Mouse (Mus musculus) T-cell, adult 2 months (primary cell): ENCODE measurements around the gene Nanog.
"Not testable (repeated sequence)": the region's sequence is repeated elsewhere in the genome, so short reads cannot be mapped to it uniquely, and the experiment has no call there.

ENCODE experiments used
- DNase-seq: peaks from one replicate; pipeline ENCODE4 v3.0.0; 2022; ENCODE audit warnings: low spot score

Nanog gene

DNA sequence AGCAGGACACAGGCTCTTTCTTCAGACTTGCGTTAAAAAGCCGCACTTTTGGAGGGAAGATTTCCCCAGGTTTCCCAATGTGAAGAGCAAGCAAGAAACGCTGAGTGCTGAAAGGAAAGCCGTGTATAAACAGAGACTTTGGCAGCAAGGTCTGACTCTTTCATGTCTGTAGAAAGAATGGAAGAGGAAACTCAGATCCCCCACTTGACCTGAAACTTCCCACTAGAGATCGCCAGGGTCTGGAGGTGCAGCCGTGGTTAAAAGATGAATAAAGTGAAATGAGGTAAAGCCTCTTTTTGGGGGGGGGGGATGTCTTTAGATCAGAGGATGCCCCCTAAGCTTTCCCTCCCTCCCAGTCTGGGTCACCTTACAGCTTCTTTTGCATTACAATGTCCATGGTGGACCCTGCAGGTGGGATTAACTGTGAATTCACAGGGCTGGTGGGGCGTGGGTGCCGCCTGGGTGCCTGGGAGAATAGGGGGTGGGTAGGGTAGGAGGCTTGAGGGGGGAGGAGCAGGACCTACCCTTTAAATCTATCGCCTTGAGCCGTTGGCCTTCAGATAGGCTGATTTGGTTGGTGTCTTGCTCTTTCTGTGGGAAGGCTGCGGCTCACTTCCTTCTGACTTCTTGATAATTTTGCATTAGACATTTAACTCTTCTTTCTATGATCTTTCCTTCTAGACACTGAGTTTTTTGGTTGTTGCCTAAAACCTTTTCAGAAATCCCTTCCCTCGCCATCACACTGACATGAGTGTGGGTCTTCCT is at the start of gene Nanog:
Gene Nanog, plus strand, starts transcription at position 454 of the 765 bp plus-strand sequence.
- DNase-seq = no peak

DNA sequence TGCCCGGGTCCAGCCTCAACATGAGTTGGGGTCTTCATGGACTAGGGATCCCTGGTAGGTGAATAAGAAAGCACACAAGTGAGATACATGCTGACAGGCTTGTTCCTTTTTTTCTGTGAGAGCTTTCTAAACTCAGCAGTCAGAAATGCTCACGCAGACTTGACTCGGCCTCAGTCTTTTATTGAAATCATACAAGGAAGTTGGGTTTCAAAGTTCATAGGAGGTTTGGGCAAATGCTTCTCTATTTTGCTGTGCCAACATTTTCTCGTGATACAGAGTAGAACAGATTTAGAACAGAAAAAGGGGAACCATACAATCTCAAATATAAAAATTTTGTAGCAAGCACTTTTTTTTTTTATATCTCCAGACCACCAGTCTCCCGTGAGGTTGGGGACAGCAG is 49.7 kb upstream of the Nanog start:
- no peak for DNase-seq

DNA sequence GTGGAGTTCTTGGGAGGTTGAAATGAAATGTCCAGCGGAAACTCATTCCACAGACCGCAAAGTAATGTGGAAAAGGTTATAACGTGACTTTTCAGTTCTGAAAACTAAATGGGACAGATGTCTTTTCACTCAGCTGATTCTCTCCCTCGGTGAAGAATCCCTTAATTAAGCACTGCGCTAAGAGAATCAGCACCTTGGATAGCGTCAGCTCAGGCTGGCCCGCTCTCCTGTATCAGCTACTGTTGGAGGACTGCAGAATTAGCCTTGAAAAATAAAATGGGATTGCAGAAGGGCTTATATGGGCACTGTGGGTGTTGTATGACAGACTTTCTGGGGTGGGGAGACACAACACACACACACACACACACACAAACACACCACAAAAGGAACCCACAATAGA is 47.7 kb upstream of the Nanog start:
- no peak for DNase-seq

DNA sequence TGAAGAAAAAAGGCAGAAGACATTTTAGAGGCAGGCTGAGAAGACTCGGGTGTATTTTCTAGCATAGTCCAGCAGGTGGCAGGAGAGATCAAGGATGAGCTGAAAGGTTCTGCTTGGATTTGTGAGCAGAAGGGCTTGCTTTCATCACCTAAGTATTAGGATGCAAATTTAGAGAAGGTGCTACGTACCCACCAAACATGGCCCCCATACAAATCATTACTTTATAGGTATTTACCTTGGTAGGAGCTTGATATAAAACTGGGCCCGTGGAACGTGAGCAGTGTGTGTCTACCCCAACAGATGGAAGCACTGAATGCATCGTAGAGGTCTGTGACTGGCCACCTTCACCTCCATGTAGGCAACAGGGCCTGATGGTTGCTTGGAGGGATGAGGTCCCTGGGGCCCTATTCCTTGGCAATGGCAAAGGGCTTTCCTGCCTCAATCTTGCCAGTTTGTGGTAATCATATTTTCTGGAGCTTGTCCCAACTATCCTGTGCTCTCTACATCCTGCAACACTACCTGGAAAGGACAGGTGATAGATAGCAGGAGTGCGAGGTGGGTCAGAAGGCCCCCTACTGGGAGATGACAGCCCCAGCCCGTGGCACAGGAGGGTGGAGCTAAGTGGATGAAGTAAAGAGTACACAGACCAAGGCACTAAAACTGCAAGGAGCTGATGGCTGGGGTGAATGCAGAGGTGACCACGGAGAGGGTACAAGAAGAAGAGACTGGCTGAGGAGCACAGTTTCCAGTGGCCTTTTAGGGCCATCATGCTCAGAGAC is 46.5 kb upstream of the Nanog start:
- peak; percentile 35 for DNase-seq

DNA sequence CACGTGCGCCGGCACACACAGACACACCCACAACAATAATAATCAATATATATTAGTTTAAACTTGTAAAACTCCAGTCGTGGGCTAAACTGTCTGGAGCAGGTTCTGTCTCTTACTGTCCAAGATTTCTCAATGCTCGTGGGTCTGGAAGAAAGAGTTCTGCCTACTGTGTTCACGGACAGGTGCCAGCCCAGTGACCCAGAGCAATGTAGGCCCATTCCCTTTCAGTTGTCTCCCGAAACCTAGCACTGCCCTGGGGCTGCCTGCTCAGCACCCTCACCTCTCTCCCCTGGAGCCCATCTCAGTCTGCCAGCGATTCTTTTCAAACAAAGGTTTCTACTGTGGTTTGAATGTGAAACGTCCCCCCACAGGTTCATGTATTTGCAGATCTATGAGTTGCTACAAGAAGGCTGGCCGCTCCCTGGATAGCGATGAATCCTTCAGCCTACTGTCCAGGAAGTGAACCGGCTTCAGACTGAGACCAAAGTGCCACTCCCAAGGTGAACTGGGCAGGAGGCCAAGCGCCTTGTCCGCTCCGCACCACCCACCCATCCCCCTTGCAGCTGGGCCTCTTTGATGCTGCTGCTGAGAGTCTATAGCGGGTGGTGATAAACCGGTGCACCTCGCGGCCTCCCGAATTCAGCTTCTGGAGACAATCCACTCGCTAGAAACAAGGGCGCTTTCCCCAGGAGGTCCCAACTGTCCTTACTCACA is 44.6 kb upstream of the Nanog start:
- DNase-seq = no peak

DNA sequence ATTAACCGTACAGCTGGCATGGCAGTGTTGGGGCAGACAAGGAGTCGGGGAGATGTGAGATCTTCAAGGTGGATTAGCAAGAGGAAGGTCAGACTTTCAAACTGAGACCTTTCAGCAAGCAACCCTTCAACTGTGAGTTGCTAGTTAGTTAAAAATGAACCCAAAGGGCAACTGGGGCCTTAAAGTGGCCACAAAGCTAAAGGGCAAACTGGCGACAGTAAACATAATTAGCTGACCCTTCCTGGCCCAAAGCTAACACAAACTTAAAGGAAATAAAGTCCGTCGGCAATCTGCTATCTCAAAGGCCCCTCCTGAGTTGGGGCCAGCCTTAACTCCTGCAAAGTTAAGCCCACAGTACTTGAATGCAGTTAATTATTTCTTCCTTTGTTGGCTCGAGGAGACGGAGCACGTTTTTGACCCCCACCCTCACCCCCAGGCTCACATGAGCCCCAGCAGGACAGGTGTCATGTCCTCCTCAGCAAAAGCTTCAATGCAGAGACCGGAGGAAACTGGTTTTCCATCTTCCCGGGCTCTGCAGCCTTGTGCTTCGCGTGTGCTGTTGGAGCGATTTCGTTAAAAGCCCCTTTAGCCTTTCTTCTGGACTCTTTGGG is 43.6 kb upstream of the Nanog start:
- DNase-seq = no peak

DNA sequence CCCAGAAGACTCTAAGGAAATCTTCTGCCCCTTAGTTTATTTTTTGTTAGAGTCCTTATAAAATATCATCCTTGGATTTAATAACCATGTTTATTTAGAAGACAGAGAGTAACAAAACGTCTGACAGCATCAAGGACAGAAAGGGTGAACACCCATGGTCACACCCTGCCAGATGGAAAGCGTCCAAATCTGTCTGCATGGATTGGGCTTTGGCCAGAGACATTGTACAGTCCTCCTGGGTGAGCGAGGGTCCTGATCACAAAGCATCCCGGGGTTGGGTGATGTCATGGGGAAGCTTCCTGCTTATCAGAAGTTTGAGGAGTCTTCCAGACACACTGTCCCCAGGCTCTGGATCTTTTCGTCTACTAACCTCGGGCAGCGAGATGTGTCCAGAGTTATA is 41.4 kb upstream of the Nanog start:
- DNase-seq = no peak

DNA sequence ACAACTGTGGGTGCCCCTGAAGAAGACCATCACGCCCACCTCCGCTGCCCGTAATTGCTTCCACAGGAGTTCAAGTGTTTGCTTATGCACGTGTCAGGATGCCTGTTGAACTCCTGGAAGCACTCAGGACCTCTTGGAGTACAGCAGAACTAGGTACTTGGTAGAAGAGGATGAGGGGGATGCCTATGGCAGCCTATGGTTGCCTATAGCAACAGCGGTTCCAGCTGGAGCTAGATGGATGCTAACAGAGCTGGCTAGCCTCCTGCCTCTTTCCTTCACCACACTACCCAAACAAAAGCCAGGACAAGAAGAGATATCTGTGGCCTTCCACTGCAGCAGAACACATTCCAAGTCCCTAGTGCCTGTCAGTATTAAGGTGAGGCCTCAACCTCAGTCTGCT is 39.6 kb upstream of the Nanog start:
- DNase-seq = no peak

DNA sequence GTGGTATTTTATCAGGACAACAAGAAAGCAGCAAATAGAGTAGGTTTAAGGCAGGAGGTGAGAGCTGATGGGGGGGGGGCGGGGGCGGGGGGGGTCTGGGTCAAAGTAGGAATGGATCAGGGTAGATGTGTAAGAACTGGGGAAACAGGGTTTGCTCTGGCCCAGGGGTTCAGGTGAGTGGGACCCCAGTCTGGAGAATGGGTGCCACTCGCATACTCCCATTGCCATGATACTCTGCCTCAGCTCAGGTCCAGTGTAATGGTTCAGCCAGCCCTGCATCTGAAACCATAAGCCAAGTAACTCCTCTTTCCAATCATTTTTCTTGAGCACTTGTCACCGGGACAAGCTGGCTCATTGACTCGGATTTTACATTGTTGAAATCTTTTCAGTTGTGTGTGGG is 38.5 kb upstream of the Nanog start:
- no peak for DNase-seq

DNA sequence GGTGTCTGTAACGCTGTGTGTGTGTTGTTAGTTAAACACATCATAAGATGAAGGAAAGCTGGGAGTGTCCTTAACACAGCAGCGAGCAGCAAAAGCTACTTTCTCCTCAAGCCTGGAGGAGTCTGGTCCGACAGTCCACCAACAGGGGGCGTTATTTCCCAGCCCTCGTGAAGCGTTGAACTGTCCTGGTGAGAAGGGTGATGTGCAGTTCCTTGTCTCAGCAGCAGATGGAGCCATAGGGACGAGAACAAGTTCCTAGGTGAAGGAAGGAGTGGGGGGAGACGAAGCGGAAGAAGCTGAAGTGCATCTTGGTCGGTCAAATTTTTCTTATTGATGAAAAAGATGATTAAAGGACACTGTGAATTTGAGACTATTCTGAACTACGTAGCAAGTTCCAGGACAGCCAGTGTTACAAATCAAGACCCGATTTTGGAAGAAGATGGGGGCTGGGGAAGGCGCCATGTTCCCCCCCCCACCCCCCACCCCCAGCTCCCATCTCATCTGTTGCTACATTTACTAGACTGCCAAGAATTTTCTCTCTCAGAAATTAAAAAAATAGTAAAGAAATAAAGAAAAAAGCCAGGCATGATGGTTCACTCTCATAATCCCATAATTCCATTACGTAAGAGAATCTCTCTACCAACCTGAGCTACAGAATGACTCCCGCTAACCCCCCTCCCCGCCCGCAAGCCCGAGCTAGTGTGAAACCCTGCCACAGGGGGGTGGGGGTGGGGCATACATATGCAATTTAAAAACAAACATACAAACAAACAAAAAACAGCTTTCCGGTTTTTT is 37.7 kb upstream of the Nanog start:
- peak; percentile 83 for DNase-seq

DNA sequence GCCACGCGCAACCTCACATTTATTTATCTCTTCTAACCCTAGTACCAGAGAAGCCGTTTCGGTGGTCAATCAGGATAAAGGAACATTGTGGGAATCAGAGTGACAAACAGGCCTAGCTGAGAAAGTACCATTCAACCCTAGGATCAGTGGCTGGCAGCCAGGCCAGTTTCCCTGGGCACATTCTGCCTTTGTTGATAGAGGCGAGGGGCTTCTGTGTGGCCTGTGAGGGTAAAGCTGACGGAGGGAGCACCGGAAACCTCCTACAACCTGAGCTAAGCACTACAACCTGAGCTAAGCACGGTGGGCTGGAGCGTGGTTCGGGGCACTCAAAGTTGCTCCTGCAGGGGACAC is 37.1 kb upstream of the Nanog start:
- DNase-seq = no peak

DNA sequence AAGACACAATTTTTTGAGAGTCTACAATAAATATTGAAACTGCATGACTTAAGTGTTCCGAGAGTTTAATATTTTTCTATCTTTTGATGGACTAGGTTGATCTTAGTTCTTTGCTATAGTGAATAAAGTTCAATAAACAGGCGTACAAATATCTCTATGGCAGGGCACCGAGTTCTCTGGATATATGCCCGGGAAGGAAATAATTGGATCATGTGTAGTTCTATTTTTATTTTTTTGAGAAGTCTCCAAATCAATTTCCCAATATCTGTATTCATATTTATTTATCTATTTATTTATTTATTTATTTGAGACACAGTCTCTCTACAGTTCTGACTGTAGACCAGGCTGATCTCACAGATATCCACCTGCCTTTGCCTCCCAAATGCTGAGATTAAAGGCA is 36.4 kb upstream of the Nanog start:
- DNase-seq = no peak

DNA sequence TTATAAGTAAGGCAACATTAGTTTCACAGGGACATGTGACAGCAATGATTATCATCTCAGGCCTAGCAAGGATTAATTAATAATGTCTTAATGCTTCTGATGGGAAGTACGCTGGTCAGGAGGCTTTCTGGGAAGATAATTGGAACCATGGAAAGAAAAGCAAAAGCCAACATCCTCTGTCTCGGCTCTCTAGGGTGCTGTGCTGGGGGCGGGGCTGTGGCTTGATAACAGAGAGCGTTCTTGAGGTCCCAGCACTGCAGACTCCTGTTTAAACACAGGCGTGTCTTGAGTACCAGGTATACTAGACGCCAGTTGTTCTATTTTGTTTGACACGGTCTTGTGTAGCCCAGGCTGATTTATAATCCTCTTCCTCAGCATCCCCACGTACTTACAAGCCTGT is 34.5 kb upstream of the Nanog start:
- DNase-seq = no peak

DNA sequence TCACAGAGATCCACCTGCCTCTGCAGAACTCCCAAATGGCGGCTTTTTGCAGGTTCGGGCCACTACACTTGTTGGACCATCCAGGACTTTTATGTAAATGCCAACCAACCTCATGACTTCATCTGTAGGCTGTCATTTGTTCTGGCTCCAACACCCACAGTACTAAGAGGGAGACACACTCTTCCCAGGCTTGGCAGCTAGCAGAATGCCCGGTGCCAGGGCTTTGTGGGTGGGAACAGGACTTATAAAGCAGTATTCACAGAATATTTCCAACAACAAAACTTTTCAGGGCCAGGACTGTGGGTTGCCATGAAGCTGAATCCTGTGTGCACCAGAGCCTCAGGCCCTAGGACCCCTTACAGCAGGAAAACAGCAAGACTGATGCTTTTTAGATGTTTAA is 24.6 kb upstream of the Nanog start:
- DNase-seq = no peak

DNA sequence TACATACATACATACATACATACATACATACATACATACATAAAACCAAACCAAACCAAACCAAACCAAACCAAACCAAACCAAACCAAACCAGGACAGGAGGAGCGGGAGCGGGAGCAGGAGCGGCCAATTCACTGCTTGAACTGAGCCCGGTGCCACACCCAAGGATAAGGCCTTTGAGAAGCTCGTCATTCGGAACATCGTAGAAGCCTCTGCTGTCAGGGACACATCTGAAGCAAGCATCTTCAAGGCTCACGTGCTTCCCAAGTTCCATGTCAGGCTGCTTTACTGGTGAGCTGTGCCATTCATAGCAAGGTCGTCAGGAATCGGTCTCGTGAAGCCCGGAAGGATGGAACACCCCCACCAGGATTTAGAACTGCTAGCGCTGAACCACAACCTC is 20.6 kb upstream of the Nanog start:
- no peak for DNase-seq

DNA sequence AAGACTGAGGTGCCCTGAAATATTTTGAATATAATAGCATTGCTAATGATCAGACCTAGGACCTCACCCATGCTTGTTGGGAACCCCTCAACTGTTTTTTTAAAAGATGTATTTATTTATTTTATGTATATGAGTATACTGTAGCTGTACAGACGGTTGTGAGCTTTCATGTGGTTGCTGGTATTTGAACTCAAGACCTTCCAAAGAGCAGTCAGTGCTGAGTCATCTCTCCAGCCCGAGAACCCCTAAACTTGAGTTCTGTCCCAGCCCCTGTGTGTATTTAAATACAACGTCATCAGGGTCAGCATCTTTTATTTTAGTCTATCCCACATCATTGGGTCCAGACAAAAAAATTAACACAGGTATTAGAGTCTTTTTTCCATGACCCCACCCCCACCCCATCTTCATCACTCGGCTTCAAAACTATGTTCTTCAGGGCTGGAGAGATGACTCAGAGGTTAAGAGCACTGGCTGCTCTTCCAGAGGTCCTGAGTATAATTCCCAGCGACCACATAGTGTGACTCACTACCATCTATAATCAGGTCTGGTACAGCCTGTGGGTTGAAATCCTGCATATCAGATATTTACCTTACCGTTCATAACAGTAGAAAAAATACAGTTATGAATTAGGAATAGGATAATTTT is 17.8 kb upstream of the Nanog start:
- no peak for DNase-seq

DNA sequence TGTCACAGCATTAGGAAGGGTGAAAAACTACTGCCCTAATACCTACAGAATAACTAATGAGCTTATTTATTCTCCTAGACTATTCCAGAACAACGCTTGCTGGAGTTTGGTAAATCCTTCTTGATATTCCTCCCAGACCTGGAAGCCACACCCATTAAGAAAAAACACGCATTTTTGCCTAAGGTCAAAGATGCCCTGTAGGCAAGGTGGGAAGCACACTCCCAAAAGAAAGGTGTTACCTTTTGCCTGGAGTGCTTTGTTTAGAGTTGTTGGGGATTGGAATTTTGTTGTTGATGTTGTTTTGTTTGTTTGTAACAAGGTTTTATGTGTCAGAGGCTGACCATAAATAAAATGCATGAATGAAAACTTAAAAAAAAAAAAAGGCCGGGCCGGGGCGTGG is 17.2 kb upstream of the Nanog start:
- DNase-seq = no peak

DNA sequence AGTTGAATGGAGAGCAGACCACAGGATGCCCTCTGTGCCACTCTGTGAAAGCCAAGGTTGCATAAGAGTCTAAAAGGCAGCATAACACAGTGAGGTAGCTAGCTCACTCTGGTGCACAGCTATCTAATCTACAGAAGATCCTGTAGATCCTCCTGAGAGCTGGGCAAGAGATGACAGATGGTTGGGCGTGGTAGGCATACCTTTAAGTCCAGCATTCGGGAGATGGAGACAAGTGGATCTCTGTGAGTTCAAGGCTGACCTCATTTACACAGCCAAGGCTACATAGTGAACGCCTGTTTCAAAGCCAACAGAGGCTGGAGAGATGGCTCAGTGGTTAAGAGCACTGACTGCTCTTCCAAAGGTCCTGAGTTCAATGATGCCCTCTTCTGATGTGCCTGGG is 11.9 kb upstream of the Nanog start:
- no peak for DNase-seq

DNA sequence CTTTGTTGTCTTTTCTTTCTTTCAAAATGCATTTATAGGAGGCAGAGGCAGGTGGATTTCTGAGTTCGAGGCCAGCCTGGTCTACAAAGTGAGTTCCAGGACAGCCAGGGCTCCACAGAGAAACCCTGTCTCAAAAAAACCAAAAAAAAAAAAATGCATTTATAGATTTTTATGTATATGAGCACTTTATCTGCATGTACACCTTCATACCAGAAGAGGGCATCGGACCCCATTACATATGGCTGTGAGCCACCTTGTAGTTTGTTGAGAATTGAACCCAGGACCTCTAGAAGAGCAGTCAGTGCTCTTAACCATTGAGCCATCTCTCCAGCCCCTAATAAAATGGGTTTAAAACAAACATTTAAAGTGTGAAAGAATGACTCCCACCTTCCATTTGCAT is 7.7 kb upstream of the Nanog start:
- DNase-seq = not testable (repeated sequence)

DNA sequence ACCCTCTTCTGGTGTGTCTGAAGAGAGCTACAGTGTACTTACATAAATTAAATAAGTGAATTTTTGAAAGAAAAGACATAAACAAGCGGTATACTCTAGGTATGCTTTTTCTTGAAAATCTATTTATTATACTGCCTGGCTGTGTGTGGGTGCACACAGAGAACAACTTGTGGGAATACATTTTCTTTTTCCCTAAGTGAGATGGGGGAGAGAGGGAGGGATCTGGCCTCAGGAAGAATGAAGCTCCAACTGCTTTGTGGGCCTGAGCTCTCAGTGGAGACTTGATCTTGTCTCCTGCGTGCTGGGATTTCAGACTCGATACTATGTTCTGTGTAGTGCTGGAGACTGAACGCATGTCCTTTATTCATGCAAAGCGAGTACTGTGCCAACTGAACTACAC is 5.5 kb upstream of the Nanog start:
- no peak for DNase-seq

DNA sequence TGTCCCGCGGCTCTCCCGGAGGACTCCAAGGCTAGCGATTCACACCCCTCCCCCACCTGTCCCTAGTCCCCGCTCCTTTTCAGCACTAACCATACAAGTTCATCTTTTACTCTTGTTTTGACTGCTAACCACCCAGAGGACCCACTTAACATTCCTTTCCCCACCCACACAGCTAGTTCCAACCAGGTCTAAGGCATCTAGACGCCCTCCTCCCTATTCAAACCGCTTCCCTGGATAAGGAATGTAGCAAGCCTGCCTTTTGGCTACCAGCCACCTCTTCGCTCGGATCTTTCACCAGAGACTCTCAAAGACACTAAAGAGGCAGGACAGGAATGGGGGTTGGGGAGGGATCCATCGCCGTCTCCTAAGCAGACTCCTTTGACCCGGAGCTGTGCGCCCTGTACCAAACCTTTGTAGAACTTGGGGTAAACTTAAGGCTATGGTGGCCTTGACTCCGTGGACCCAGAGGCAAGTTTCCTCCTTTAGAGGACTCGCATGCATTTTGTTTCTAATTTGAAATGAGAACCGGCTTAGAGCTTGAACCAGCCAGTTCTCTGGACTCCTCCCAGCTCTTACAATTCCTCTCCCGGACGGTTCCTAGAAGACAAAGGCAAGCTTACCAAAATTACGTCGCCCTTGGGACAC is 4.7 kb upstream of the Nanog start:
- DNase-seq = no peak
